Mouse (Mus musculus) megakaryocyte, embryonic 14.5 days (primary cell): ENCODE data around the gene Zdhhc14.

Experiments
- FLI1 ChIP-seq: IDR thresholded peaks from 2 replicates; pipeline ENCODE4 v1.6.1; 2012; ENCODE audit warnings: low read length, inconsistent platforms, mixed read lengths
- GATA1 ChIP-seq: IDR thresholded peaks from 3 replicates; pipeline ENCODE4 v1.6.1; 2012; ENCODE audit warnings: mixed read lengths, low read length, inconsistent platforms, borderline replicate concordance

GRCm38 (mm10) chr17:5800254-5800653 is 307.9 kb downstream of the Zdhhc14 start:
- TF ChIP-seq GATA1, result no peak
- no peak for TF ChIP-seq FLI1
